Mouse (Mus musculus) limb, embryonic 10.5 days (tissue): ENCODE measurements around the gene Sipa1l3. TPM values are rescaled to one million over a fixed set of nuclear protein-coding genes. Genes with fewer than 3 reads are reported as not detected.

Source experiments
- DNase-seq: peaks from one replicate; pipeline ENCODE4 v3.0.0-alpha.2; 2017; ENCODE audit warnings: low spot score
- H3K27ac ChIP-seq: fragments of 300-500 bp; sonication (generic); 2 replicates; pipeline ENCODE4 v1.5.1; 2016; ENCODE audit warnings: mild to moderate bottlenecking
- H3K27me3 ChIP-seq: fragments of 300-500 bp; sonication (generic); 2 replicates; pipeline ENCODE4 v1.6.1; 2016; ENCODE audit warnings: low read depth, mild to moderate bottlenecking; ENCODE audit not compliant: poor library complexity, severe bottlenecking
- H3K36me3 ChIP-seq: fragments of 300-500 bp; sonication (generic); 2 replicates; pipeline ENCODE4 v1.6.1; 2016; ENCODE audit warnings: mild to moderate bottlenecking, moderate library complexity
- H3K4me1 ChIP-seq: fragments of 300-500 bp; sonication (generic); 2 replicates; pipeline ENCODE4 v1.6.1; 2016
- H3K4me3 ChIP-seq: fragments of 300-500 bp; sonication (generic); 2 replicates; pipeline ENCODE4 v1.5.1; 2016; ENCODE audit warnings: mild to moderate bottlenecking, moderate library complexity
- H3K9me3 ChIP-seq: fragments of 300-500 bp; sonication (generic); replicated peaks from 2 replicates; pipeline ENCODE4 v1.6.1; 2016; ENCODE audit warnings: mild to moderate bottlenecking
- WGBS: fragments of 180-500 bp; shearing (Covaris S2); methylation state at CpG from one replicate; pipeline ENCODE4 v1.1.7; 2016; 5-methylcytosine and 5-hydroxymethylcytosine counted together
- polyA plus RNA-seq: library from polyadenylated mRNA; unstranded; fragments of >200 nt; fragmentation: Nextera tagmentation; extraction: Ambion mirVana; gene quantifications from 2 replicates; pipeline ENCODE4 v1.2.1, GENCODE M21; 2016

The Sipa1l3 gene
- polyA plus RNA-seq, 1 experiment from 2014 or later = 12.6 TPM

DNA sequence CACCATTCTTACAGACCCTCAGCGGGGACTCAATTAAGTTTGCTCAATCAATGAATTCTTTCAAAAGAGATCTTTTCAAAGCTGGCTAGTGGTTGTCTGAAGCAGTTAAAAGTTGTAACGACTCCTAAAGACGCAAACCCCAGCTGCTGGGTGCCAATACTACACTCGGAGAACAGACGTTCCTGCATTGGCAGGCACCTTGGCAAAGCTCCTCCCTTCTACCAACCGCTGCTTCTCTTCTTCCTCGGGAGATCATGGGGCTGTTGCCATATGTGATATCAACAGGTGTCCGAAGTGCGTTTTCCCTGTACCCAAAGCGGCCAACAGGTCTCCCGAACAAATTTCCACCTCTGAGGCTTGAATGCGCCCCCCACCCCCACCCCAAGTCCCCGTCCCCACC is 237.6 kb downstream of the Sipa1l3 start:
- peak overlapping the region; percentile 61 for H3K4me3 ChIP-seq
- no peaks in the 10 kb centered on the region for H3K36me3 ChIP-seq
- H3K9me3 ChIP-seq = no peaks in the 10 kb centered on the region
- H3K27me3 ChIP-seq = peaks cover 54% of the 10 kb centered on the region
- no peak for DNase-seq
- H3K4me1 ChIP-seq = peaks cover 43% of the 10 kb centered on the region
- H3K27ac ChIP-seq = peak overlapping the region; percentile 82
- WGBS = 15% methylated on average over 13 of the region's 13 CpGs

- Histone ChIP-seq H3K4me1 (peaks cover 43% of the 10 kb centered on the region), H3K36me3 (no peaks in the 10 kb centered on the region), H3K27me3 (peaks cover 49% of the 10 kb centered on the region), H3K9me3 (no peaks in the 10 kb centered on the region), H3K4me3 (0 out of 2 replicates have a peak overlapping the region, but pooled peaks have one; percentile 61), H3K27ac (0 out of 2 replicates have a peak overlapping the region, but pooled peaks have one; percentile 82)
- 72% methylated on average over 8 of the region's 8 CpGs for whole genome bisulfite sequencing
- no peak for DNase-seq
These were observed 238.5 kb downstream of the Sipa1l3 start for GRCm38 (mm10) chr7:29279924-29280323.

DNA sequence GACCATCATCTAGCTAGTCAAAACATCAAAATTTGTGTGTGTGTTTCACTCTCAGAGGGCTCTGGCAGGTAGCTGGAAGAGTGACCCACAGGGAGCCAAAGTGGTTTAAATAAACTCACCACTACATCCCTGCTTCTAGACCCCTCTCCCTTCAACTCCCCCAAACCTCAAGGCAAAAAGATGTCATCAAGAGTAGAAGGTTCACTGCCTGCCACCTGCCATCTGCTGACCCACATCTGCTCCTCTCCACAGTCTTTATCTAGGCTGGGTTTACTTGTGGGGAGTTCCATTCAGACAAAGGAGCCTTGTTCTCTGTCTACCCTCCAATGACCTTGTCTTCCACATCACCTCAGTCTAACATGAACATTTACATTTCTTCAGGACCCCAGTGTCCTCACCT is 239.2 kb downstream of the Sipa1l3 start:
- no peak for DNase-seq
- Histone ChIP-seq H3K27ac (peak overlapping the region; percentile 17; the same call in 1 of the 2 replicates), H3K9me3 (no peaks in the 10 kb centered on the region), H3K27me3 (peaks cover 44% of the 10 kb centered on the region), H3K4me1 (peaks cover 43% of the 10 kb centered on the region), H3K36me3 (no peaks in the 10 kb centered on the region), H3K4me3 (no peak overlapping the region)

- Histone ChIP-seq H3K27ac (no peak overlapping the region), H3K4me3 (no peak overlapping the region), H3K9me3 (no peaks in the 10 kb centered on the region), H3K36me3 (no peaks in the 10 kb centered on the region), H3K4me1 (peaks cover 42% of the 10 kb centered on the region), H3K27me3 (peaks cover 35% of the 10 kb centered on the region)
- 87% methylated on average over 4 of the region's 4 CpGs for WGBS
- DNase-seq = no peak
These were observed 240.9 kb downstream of the Sipa1l3 start for GRCm38 (mm10) chr7:29277510-29277909.

GRCm38 (mm10) chr7:29276715-29277114 is 241.7 kb downstream of the Sipa1l3 start:
- Histone ChIP-seq H3K4me1 (peaks cover 34% of the 10 kb centered on the region), H3K27ac (peak overlapping the region; percentile 21; the same call in 1 of the 2 replicates), H3K27me3 (peaks cover 27% of the 10 kb centered on the region), H3K36me3 (no peaks in the 10 kb centered on the region), H3K4me3 (no peak overlapping the region), H3K9me3 (no peaks in the 10 kb centered on the region)
- 31% methylated on average over 5 of the region's 5 CpGs for WGBS
- DNase-seq = no peak

- Histone ChIP-seq H3K4me1 (peaks cover 16% of the 10 kb centered on the region), H3K9me3 (no peaks in the 10 kb centered on the region), H3K4me3 (no peak overlapping the region), H3K27ac (no peak overlapping the region), H3K27me3 (no peaks in the 10 kb centered on the region), H3K36me3 (no peaks in the 10 kb centered on the region)
- 72% methylated on average over 8 of the region's 8 CpGs for WGBS
- no peak for DNase-seq
These were observed 246.6 kb downstream of the Sipa1l3 start for GRCm38 (mm10) chr7:29271687-29272465.

GRCm38 (mm10) chr7:29270445-29270844 is 248.0 kb downstream of the Sipa1l3 start:
- H3K9me3 ChIP-seq = no peaks in the 10 kb centered on the region
- H3K4me3 ChIP-seq = no peak overlapping the region
- WGBS = 94% methylated on average over 4 of the region's 4 CpGs
- H3K27ac ChIP-seq = no peak overlapping the region
- no peak for DNase-seq
- H3K36me3 ChIP-seq = no peaks in the 10 kb centered on the region
- H3K27me3 ChIP-seq = no peaks in the 10 kb centered on the region
- H3K4me1 ChIP-seq = peaks cover 12% of the 10 kb centered on the region; the same call in 1 of the 2 replicates

Other genes starting within 250 kb of the Sipa1l3 start
- 58.8 and 71.8 TPM in 2 replicates for gene Spint2, start 236.7 kb downstream of the Sipa1l3 start, polyA plus RNA-seq
- gene Ppp1r14a, start 229.3 kb downstream of the Sipa1l3 start, polyA plus RNA-seq = 5.4 and 6.1 TPM in 2 replicates
- 24.0 and 32.9 TPM in 2 replicates for gene Dpf1, start 214.7 kb downstream of the Sipa1l3 start, polyA plus RNA-seq
- 0.10 TPM in 1 of 2 replicates, not detected in the other for gene Catsperg2, start 208.4 kb upstream of the Sipa1l3 start, polyA plus RNA-seq
- gene Zfp84, start 249.9 kb upstream of the Sipa1l3 start, polyA plus RNA-seq = 8.7 and 12.4 TPM in 2 replicates